Mouse (Mus musculus) embryonic stem cell, embryonic (primary cell): Measurements from ENCODE around the gene Lamtor4.

ENCODE experiments used
- CTCF ChIA-PET, 4 experiments: fragments of 300-600 bp in 2 of 4; fragments of 350-600 bp in 2 of 4; sonication (Branson Sonifier 250); formaldehyde crosslinking; loops; one replicate each; lab custom pipeline; 2022; ENCODE audit warnings: inconsistent platforms in 2 of 4; lab: Charles Lee
- POLR2A ChIA-PET, 4 experiments: fragments of 300-600 bp in 2 of 4; fragments of 350-600 bp in 2 of 4; sonication (Branson Sonifier 250); formaldehyde crosslinking; loops; one replicate each; lab custom pipeline; 2022; ENCODE audit warnings: antibody characterized with exemption in 4 of 4, inconsistent platforms in 1 of 4; lab: Charles Lee

Gene Lamtor4

DNA sequence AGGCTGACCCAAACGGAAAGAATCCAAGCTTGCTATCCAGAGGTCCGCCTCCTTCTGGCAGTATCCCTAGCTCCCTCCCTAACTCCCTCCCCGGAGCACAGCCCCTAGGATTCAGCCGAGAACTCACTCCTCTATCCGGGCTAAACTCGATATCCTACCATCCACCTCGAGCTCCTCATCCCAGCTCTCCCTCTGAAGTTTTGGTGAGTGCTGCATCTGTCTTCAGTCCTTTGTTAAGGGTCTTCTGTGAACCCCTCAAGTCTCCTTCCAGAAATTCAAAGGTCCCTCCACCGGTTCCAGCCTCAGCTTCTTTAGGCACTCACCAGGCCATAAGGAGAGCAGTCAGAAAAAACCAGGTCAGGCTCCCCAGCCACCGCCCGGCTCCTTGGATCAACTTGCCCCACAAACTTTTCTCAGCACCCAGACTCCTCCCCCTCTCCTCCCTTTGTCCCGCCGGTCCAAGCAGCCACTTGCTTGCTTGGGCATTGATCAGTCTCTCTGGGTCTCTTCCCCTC lies 17.2 kb downstream of the Lamtor4 start, which contains the start of gene Gal3st4:
Gene Gal3st4, minus strand, starts transcription at position 432 of the 515 bp plus-strand sequence.
- CTCF ChIA-PET: interaction anchor here (0.6 to 1.0 kb wide), 4 partner anchors 9 to 386 kb away, joined by 3 to 6 read pairs (median 4); partner anchors contain the start of gene BC037034 (in 1 of the 4)
- POLR2A ChIA-PET: interaction anchor here in 2 of 4 experiments (1.0 to 1.8 kb wide), 4 partner anchors 8 to 185 kb away, joined by 3 to 10 read pairs (median 4); partner anchors contain the start of genes BC037034 (in 1 of the 2) and Lamtor4 (in 1 of the 2)

DNA sequence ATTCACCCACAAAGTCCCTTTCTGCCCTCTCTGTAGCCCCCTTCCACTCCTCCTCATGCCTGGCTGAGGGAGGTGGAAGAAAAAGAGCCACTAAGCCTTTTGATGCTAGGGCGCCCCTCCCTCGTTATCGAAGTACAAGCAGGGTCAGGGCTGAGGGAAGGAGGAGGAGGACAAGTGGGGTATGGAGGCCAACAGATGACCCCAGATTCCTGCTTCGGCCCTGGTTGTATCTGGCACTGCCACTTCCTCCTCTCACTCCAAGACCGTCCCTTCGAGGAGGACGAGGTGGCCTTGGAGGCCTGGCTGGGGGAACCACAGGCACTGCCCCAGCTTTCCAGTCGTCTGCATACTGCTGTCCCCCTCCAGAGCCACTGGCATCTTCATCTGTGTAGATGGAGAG lies 18.9 kb downstream of the Lamtor4 start:
- ChIA-PET CTCF (no interaction called here), POLR2A (interaction anchor here in 2 of 4 experiments (0.6 kb wide), 2 partner anchors 149 to 850 kb away, joined by 3 to 5 read pairs; no protein-coding TSS in a partner anchor)

- ChIA-PET CTCF (interaction anchor here (0.5 to 1.3 kb wide), 5 partner anchors 8 to 718 kb away, joined by 3 read pairs; no protein-coding TSS in a partner anchor), POLR2A (interaction anchor here in 3 of 4 experiments (0.6 to 1.6 kb wide), 10 partner anchors 8 to 22 kb away, joined by 3 to 22 read pairs (median 4); partner anchors contain the start of genes Lamtor4 (in 2 of the 3) and BC037034 (in 1 of the 3))
These were observed 20.2 kb downstream of the Lamtor4 start for GRCm38 (mm10) chr5:138275216-138276050.

DNA sequence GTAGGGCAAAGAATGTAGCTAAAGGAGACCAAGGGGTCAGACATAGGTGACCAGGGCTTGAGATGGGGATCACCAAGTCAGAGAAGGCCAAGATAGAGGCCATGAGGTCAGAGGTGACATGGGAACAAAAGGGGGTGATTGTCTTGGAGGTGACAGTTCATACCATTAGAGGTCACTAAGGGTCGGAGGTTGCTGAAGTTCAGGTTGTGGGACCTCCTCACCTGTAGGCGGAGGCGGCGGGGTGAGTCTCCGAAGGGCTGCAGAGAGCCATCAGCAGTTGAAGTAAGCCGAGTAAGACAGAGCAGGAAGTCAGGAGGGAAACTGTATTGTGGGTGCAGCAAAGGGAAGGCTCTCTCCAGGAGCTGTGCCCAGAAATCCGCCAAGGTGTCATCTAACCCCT lies 22.7 kb downstream of the Lamtor4 start:
- ChIA-PET POLR2A (interaction anchor here in 1 of 4 experiments (0.7 to 1.8 kb wide), 2 partner anchors 13 to 15 kb away, joined by 4 to 6 read pairs; partner anchors contain the start of gene BC037034), CTCF (no interaction called here)

GRCm38 (mm10) chr5:138279585-138280424 lies 24.5 kb downstream of the Lamtor4 start, which contains the start of the genes Gm43720, Gpc2 and Stag3:
Gene Gm43720 (minus strand): TSS chr5:138279958.
Gene Gpc2 (minus strand): TSS chr5:138280005.
Gene Stag3 (plus strand): TSS chr5:138280240.
- ChIA-PET CTCF (interaction anchor here in 1 of 4 experiments (1.1 kb wide), 1 partner anchor 26 kb away, joined by 3 read pairs; no protein-coding TSS in a partner anchor), POLR2A (interaction anchor here (0.5 to 2.5 kb wide), 18 partner anchors 8 to 1201 kb away, joined by 3 to 13 read pairs (median 4); partner anchors contain the start of genes BC037034 (in 3 of the 4), Lamtor4 (in 3 of the 4), Cnpy4 (in 1 of the 4) and Taf6 (in 1 of the 4))

- POLR2A ChIA-PET: interaction anchor here (0.5 to 2.5 kb wide), 19 partner anchors 8 to 1200 kb away, joined by 3 to 13 read pairs (median 4); partner anchors contain the start of genes Lamtor4 (in 3 of the 4), BC037034 (in 2 of the 4), Zfp157 (in 2 of the 4) and A430033K04Rik (in 1 of the 4)
- CTCF ChIA-PET: interaction anchor here in 1 of 4 experiments (1.1 kb wide), 1 partner anchor 27 kb away, joined by 3 read pairs; no protein-coding TSS in a partner anchor
These were observed 25.1 kb downstream of the Lamtor4 start for GRCm38 (mm10) chr5:138280425-138280768.

GRCm38 (mm10) chr5:138280829-138281228 lies 25.5 kb downstream of the Lamtor4 start:
- POLR2A ChIA-PET: interaction anchor here (0.6 to 2.5 kb wide), 19 partner anchors 9 to 376 kb away, joined by 3 to 13 read pairs (median 4); partner anchors contain the start of genes Lamtor4 (in 3 of the 4), A430033K04Rik (in 2 of the 4), BC037034 (in 2 of the 4) and Zfp157 (in 2 of the 4)
- CTCF ChIA-PET: interaction anchor here in 1 of 4 experiments (1.1 kb wide), 1 partner anchor 27 kb away, joined by 3 read pairs; no protein-coding TSS in a partner anchor

- POLR2A ChIA-PET: interaction anchor here in 3 of 4 experiments (0.6 to 2.0 kb wide), 5 partner anchors 12 to 340 kb away, joined by 3 to 7 read pairs (median 5); partner anchors contain the start of genes A430033K04Rik (in 1 of the 3) and Lamtor4 (in 1 of the 3)
- CTCF ChIA-PET: no interaction called here
These were observed 26.5 kb downstream of the Lamtor4 start for GRCm38 (mm10) chr5:138281798-138282197.

DNA sequence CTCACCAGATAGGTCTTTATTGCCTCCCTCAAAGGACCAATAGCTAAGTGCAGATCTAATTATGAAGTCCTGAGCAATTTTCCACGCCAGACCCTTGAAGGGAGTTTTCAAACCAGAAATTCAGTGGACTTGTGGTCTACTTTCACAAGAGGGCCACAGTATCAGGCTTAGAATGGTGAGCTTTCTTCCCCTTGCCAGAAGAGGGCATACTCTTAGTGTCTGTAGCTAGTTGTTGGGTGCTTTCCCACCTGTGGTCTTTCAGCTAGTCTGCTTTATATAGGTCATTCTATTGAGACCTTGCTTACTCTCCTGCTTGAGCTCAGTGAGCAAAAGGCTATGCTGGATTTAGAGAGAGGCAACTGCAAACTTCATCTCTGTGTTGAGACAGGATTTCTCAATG lies 28.3 kb downstream of the Lamtor4 start:
- ChIA-PET CTCF (interaction anchor here (0.5 to 1.2 kb wide), 5 partner anchors 9 to 375 kb away, joined by 3 to 4 read pairs (median 3); no protein-coding TSS in a partner anchor), POLR2A (interaction anchor here in 2 of 4 experiments (0.6 to 1.3 kb wide), 3 partner anchors 8 to 28 kb away, joined by 3 read pairs; partner anchors contain the start of gene Lamtor4 (in 1 of the 2))

DNA sequence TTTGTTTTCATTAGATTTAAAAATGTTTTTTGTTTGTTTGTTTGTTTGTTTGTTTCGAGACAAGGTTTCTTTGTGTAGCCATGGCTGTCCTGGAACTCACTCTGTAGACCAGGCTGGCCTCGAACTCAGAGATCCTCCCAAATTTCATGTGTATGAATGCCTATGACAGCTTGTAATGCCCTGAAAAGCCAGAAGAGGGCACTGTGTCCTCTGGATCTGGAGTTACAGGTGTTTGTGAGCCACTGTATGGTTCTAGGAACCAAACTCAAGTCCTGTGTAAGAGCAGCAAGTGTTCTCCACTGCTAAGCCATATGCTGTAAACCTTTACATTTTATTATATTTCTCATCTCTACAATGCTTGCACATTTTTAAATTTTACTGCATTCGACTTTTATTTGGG lies 32.6 kb downstream of the Lamtor4 start:
- ChIA-PET CTCF (interaction anchor here (0.7 to 2.2 kb wide), 9 partner anchors 16 to 371 kb away, joined by 3 to 10 read pairs (median 4); partner anchors contain the start of genes Gal3st4 (in 1 of the 4) and Lamtor4 (in 1 of the 4)), POLR2A (interaction anchor here in 1 of 4 experiments (0.5 to 0.7 kb wide), 2 partner anchors 202 to 909 kb away, joined by 3 to 4 read pairs; no protein-coding TSS in a partner anchor)

GRCm38 (mm10) chr5:138291638-138292037 lies 36.4 kb downstream of the Lamtor4 start:
- ChIA-PET CTCF (no interaction called here), POLR2A (interaction anchor here in 1 of 4 experiments (0.7 kb wide), 2 partner anchors 11 to 273 kb away, joined by 3 to 4 read pairs; partner anchors contain the start of gene 1700123K08Rik)

- ChIA-PET POLR2A (no interaction called here), CTCF (no interaction called here)
These were observed 38.9 kb downstream of the Lamtor4 start for GRCm38 (mm10) chr5:138294158-138294557.

- POLR2A ChIA-PET: no interaction called here
- CTCF ChIA-PET: no interaction called here
These were observed 44.3 kb downstream of the Lamtor4 start for GRCm38 (mm10) chr5:138299613-138300012.
